Mouse (Mus musculus): ENCODE measurements at regions not wholly inside any gene's neighbourhood (a gene's known extent, or its start where the extent isn't known, plus 50 kb on each side); places are given as distances from the start of the nearest gene placed in this dataset.

DNA sequence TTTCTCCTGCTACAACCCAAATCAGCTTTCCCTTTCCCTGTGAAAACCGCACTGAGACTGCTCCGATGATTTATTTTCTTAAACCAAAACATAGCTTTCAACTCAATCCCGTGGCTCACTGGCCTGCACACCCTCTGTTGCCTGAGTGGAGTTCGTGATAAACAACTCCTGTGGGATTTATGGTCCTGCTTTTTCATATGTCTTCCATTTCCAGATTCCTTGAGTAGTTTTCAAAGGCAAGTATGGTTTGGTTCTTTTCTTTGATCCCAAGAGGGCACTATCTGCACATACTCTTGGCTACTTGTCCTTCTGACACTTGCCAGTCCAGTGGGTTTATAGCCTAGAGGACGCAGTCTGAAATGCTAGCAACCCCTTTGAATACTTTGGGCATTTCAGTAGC, 1042.6 kb downstream of the Robo1 start:
- TF ChIP-seq CTCF (conservative IDR thresholded peaks at IDR 0.05; ENCODE audit: low read length) (no peak), POU5F1 (IDR thresholded peaks at IDR 0.05; ENCODE audit: borderline replicate concordance, low read length) (no peak), NANOG (IDR thresholded peaks at IDR 0.05; ENCODE audit: borderline replicate concordance, low read length) (no peak)

Data from E14TG2a.4 (cell line).